Mouse (Mus musculus): ENCODE results near the gene Cltc.
"Not testable (repeated sequence)": the region's sequence is repeated elsewhere in the genome, so short reads cannot be mapped to it uniquely, and the experiment has no call there.

The Cltc gene

DNA sequence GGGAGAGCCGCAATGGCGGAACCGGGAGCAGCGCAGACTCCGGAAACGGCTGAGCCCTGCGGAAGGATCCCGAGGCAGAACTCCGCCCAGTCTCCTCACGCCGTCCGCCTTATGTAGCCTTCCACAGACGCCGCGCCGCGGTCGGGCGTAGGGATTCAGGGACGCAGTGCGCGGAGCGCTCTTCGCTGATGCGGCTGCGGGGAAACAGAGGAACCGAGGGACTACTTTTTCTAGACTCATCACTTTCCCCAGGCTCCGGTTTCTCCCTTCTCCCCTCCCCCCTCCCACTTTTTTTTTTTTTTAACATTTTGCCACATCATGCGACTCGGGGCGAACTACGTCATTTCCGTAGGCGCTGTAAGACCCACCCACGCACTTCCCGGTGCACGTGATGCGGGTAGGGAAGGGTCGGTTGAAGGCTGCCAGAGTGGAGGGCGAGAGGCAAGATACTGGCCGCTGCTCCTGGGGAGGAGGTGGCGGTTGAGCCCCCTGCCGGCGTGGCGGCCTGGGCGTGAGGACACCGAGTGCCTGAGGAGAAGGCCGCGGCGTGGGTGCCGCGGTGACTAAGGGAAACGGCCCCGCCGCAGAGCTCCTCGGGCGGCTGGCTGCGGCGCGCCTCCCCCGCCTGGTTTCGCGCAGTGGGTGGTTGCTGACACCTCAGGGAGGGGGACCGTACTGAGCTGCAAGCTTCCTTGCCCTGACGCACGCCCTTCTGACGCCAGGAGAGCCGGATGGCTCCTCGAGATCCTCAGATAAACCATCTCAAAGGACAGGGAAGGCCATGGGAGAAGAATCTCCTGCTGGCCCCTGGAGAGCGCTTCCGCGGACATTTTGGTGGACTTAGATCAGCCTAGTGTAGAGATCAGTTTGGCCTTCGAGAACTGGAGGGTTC lies at the start of gene Cltc:
Gene Cltc (minus strand): TSS at position 86 of the 892 bp plus-strand sequence.
- peak; percentile 99 for DNase-seq (ENCODE audit: low read depth, low spot score)

DNA sequence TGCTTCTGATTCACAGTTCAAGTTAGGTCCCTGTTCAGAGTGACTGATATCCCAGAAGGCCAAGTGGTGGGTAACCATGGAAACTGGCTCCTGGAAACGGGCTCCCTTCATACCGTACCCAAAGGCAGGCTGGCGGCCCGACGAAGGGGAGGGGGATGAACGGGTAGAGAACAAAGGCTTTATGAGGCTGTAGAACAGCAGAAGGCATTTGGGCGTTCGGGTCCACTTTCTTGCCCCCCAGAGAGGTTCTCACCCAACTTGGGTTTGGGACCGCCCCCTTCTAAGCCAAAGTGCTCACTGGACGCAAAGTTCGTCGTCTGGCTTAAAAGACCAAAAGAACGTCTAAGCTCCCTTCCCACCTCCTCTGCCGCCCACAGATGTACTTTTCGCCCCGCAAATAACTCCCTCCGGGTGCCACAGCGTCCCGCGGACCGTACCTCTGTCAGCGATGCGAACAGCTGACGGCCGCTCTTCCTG lies 49.7 kb upstream of the Cltc start:
- peak; percentile 54 for DNase-seq (ENCODE audit: low read depth, low spot score)

- no peak for DNase-seq (ENCODE audit: low read depth, low spot score)
Observed at GRCm38 (mm10) chr11:86794161-86794560, 36.8 kb upstream of the Cltc start.

DNA sequence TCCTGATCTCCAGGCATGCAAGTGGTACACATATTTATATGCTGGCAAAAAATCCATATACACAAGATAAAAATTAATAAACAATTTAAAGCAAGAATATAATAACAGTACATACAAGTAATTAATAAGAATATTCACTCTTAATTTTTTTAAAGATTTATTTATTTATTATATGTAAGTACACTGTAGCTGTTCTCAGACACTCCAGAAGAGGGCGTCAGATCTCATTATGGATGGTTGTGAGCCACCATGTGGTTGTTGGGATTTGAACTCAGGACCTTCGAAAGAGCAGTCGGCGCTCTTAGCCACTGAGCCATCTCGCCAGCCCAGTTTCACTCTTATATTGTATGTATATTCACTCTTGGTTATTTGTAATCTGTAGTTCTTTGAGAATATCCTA lies 30.1 kb upstream of the Cltc start:
- DNase-seq (ENCODE audit: low read depth, low spot score), result not testable (repeated sequence)

DNA sequence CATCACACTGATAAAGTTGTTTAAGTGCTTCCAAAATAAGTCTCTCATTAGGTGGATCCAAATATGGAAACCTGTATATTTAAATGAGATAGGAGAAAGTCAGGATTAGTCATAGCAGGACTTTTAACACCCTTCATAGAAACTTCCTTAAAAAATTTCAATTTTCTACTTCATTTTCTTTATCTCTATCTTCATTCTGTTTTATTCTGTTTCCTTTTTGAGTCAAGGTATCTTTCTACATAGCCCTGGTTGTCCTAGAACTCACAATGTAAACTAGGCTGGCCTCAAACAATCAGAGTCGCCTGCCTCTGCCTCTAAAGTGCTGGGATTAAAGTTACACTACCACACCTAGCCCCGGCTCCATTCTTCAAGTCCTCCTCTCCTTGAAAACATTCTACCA lies 28.4 kb upstream of the Cltc start:
- no peak for DNase-seq (ENCODE audit: low read depth, low spot score)

- DNase-seq (ENCODE audit: low read depth, low spot score), result no peak
Observed at GRCm38 (mm10) chr11:86769884-86770283, 12.5 kb upstream of the Cltc start.

- no peak for DNase-seq (ENCODE audit: low read depth, low spot score)
Observed at GRCm38 (mm10) chr11:86764501-86764900, 7.1 kb upstream of the Cltc start.

GRCm38 (mm10) chr11:86763127-86763526 lies 5.8 kb upstream of the Cltc start:
- not testable (repeated sequence) for DNase-seq (ENCODE audit: low read depth, low spot score)

- no peak for DNase-seq (ENCODE audit: low read depth, low spot score)
Observed at GRCm38 (mm10) chr11:86760357-86760756, 3.0 kb upstream of the Cltc start.

DNA sequence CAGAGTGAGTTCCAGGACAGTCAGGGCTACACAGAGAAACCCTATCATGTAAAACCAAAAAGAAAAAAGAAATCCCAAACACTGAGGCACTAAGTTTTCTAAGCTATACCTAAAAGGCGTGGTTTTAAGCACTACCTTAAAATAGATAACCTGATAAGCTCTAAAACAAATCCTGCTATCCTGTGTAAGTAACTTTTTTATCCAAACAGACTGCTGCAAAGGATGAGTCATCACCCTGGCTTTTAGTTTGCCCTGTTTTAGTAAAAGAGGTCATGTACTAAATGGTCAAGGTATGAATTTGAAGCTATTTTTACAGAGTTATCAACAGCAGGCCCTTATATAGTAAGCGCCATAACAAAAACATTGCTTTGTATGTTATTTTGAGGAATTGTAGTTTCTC lies 2.5 kb upstream of the Cltc start:
- DNase-seq (ENCODE audit: low read depth, low spot score), result no peak

GRCm38 (mm10) chr11:86759226-86759625 lies 1.9 kb upstream of the Cltc start:
- DNase-seq (ENCODE audit: low read depth, low spot score), result no peak

GRCm38 (mm10) chr11:86758559-86758958 lies 1.2 kb upstream of the Cltc start:
- DNase-seq (ENCODE audit: low read depth, low spot score), result no peak

GRCm38 (mm10) chr11:86757142-86757479 lies 254 bp downstream of the Cltc start:
- no peak for DNase-seq (ENCODE audit: low read depth, low spot score)

GRCm38 (mm10) chr11:86756156-86757141 lies 916 bp downstream of the Cltc start:
- peak; percentile 64 for DNase-seq (ENCODE audit: low read depth, low spot score)

- DNase-seq (ENCODE audit: low read depth, low spot score), result no peak
Observed at GRCm38 (mm10) chr11:86752404-86752803, 5.0 kb downstream of the Cltc start.

- no peak for DNase-seq (ENCODE audit: low read depth, low spot score)
Observed at GRCm38 (mm10) chr11:86751010-86751409, 6.4 kb downstream of the Cltc start.

- DNase-seq (ENCODE audit: low read depth, low spot score), result no peak
Observed at GRCm38 (mm10) chr11:86749776-86750423, 7.5 kb downstream of the Cltc start.

DNA sequence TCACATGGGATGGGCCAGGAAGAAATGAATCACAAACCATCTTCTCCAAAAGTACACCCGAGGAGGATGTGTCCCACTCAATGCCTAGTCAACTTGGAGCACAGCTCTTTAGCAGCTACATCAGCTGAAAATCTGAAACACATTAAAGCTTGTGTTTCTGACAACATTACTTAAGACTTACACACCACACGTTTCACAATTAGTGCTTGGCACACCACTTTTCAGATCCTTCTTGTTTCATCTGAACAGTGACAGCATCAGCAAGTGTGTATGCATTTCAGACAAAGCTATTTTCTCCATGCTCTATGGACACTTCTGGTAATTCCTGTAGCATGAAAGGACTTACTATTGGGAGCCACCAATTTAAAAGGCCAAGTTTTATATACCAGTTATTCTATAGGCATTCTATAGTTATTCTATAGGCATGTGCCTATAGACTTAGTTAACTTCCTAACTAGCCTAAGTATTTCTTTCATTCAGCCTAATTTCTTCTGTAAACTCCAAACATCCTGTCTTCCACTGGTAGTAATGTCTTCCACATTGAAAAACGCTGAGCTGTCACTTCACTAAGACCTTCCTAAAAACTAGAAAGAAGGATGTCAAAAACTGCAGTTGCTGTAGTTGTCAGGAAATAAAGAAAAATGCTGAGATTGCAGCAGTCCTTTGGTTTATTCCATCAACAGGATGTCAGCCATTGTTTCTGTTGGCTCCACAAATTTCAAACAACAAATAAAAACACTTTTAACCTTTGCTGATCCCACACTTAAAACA lies 11.5 kb downstream of the Cltc start:
- no peak for DNase-seq (ENCODE audit: low read depth, low spot score)

- no peak for DNase-seq (ENCODE audit: low read depth, low spot score)
Observed at GRCm38 (mm10) chr11:86742605-86743004, 14.8 kb downstream of the Cltc start.

DNA sequence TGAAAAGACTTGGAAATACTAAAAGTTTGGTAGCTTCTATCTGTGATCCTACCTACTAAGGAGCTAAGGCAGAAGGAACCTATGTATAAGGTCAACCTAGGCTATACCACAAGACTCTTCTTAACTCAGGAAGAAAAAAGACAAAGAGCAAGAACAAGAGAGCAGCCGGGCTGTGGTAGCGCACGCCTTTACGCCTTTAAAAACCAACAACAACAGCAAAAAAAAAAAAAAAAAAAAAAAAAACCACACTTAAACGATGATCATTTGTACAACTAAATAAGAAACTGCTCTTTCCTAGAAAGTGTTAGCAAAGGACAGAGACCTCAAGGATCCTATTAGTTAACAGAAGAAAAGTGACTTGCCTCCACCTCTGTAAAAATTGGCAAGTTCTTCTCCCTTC lies 15.9 kb downstream of the Cltc start:
- DNase-seq (ENCODE audit: low read depth, low spot score), result no peak

GRCm38 (mm10) chr11:86739470-86739869 lies 17.9 kb downstream of the Cltc start:
- no peak for DNase-seq (ENCODE audit: low read depth, low spot score)
